Mouse (Mus musculus): ENCODE results near the gene Plppr3. TPM values are rescaled to one million over a fixed set of nuclear protein-coding genes. Genes with fewer than 3 reads are reported as not detected.

Gene Plppr3
- total and polyA plus RNA-seq, 2 experiments from 2014 or later = 283 to 541 TPM

DNA sequence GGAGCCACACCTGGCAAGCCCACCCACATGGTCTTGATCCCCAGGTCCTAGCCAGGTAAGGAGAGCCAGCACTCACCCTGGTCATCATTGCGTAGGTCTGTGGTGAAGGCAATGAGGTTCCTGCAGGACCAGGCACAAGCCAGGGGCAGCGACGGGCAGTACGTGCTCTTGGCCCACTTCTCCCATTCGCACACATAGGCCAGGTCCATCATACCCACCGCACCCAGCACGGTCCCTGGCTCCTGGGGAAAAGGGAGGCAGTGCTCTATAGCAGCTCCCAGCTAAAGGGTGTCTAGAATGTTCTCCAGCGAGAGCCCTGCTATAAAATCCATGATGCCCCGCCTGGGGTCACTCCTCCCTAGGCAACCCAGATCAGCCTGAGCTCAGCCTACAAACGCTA is 33.0 kb upstream of the Plppr3 start:
- ATAC-seq (no peak), DNase-seq (ENCODE audit: low spot score) (no peak)
- Histone ChIP-seq H3K4me3 (ENCODE audit: low read length) (no peak overlapping the region), H3K27me3 (ENCODE audit: insufficient read depth, low read length) (no peaks in the 10 kb centered on the region), H3K4me2 (ENCODE audit: low read depth, low read length) (no peak overlapping the region), H3K9ac (replicated peaks; ENCODE audit: low read length) (no peak overlapping the region), H3K4me1 (ENCODE audit: insufficient read depth, low read length) (no peaks in the 10 kb centered on the region), H3K27ac (no peak overlapping the region), H3K9me3 (ENCODE audit: low read length) (no peaks in the 10 kb centered on the region), H3K36me3 (ENCODE audit: insufficient read depth, low read length) (peaks cover 21% of the 10 kb centered on the region; the same call in 1 of the 2 replicates)
- 88% methylated on average over 10 of the region's 10 CpGs for WGBS
- no peak for TF ChIP-seq CTCF (IDR thresholded peaks at IDR 0.05; ENCODE audit: low read depth)

DNA sequence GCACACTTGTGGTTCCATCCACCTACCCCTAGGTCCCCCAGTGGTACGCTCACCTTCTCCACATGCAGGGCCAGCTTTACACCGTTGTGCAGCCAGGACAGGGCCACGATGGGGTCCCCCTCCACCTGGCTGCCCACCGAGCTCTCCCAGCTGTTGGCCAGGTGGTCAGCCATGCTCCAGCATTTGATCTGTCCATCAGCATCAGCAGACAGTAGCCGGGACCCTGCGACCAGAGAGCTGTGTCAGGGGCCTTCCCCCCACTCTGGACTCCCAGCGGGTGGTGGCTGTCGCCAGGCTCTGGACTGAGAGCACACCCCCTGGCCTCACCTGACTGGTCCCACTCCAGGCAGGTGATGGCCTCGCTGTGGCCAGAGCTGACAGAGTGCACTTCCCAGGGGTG is 32.3 kb upstream of the Plppr3 start:
- no peak overlapping the region for H3K27ac ChIP-seq
- no peak overlapping the region for H3K9ac ChIP-seq (replicated peaks; ENCODE audit: low read length)
- ATAC-seq (no peak), DNase-seq (ENCODE audit: low spot score) (no peak)
- no peaks in the 10 kb centered on the region for H3K27me3 ChIP-seq (ENCODE audit: insufficient read depth, low read length)
- peaks cover 21% of the 10 kb centered on the region; the same call in 1 of the 2 replicates for H3K36me3 ChIP-seq (ENCODE audit: insufficient read depth, low read length)
- 93% methylated on average over 9 of the region's 9 CpGs for WGBS
- H3K4me1 ChIP-seq (ENCODE audit: insufficient read depth, low read length) = no peaks in the 10 kb centered on the region
- H3K4me3 ChIP-seq (ENCODE audit: low read length) = no peak overlapping the region
- no peaks in the 10 kb centered on the region for H3K9me3 ChIP-seq (ENCODE audit: low read length)
- no peak for TF ChIP-seq CTCF (IDR thresholded peaks at IDR 0.05; ENCODE audit: low read depth)
- H3K4me2 ChIP-seq (ENCODE audit: low read depth, low read length) = no peak overlapping the region

DNA sequence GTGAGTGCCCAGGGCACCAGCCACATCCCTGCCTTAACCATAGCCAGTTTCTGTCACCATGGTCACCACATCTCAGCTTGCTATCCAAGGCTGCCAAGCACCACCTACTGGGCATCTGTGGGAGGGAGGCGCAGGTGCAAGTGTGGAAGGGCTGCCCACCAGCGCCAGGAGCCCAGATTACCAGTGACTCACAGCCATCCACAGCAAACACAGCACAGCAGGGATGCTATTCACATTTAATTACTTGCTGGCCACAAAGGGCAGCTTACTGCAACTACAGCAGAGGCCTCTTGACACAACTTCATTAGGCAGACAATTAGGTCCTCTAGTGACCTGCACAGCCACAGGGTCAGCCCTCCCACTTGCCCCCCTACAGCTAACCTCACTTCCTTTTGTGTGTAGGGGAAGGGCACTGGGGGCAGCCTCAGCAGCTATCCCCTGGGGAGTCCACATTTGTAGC is 26.5 kb upstream of the Plppr3 start:
- Histone ChIP-seq H3K4me3 (ENCODE audit: low read length) (no peak overlapping the region), H3K9ac (replicated peaks; ENCODE audit: low read length) (no peak overlapping the region), H3K36me3 (ENCODE audit: insufficient read depth, low read length) (peaks cover 25% of the 10 kb centered on the region; the same call in 1 of the 2 replicates), H3K9me3 (ENCODE audit: low read length) (no peaks in the 10 kb centered on the region), H3K27me3 (ENCODE audit: insufficient read depth, low read length) (no peaks in the 10 kb centered on the region), H3K4me2 (ENCODE audit: low read depth, low read length) (no peak overlapping the region), H3K27ac (no peak overlapping the region), H3K4me1 (ENCODE audit: insufficient read depth, low read length) (no peaks in the 10 kb centered on the region)
- peak; percentile 77 for ATAC-seq
- TF ChIP-seq CTCF (IDR thresholded peaks at IDR 0.05; ENCODE audit: low read depth) = peak; percentile 70
- 10% methylated on average over 2 of the region's 2 CpGs for WGBS
- peak; percentile 78 for DNase-seq (ENCODE audit: low spot score)

DNA sequence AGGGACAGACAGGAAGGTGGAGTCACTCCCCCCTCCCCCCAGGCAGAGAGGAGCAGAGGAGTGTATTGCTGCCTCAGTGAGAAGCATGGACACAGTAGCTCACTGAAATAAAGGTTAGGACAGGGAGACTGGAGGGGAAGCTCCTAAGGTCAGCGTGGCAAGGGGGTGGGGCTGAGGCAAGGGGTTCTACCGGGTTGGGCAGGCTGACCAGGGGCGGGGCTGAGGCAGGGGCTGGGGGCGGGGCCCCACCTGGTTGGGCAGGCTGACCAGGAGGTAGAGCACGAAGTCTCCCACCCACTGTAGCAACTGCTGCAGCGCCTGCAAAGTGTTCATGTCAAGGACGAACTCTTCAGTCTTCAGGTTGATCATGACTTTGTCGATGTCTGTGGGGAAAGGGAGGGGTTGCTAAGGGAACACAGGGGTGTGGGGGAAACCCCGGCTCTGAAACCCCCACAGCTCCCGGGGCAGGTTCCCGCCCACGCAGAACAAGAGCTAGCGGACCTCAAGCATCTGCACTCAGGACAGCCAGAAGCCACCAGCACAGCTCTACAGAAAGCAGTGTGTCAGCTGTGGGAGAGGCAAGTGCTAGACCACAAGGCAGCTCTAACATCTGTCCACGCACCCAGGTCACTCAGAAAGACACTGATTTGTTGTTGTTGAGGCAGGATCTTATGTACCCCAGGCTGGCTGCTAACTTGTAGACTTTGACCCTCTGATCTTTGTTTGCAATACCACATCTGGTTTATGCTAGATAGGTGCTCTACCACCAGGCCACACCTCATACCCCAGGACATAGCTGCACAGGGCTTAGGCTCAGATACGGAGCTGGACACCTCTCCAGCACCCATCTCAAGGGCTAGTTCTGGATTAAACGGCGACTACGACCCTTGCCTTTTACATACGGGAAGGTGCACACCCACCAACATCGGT is 23.1 kb upstream of the Plppr3 start:
- Histone ChIP-seq H3K4me1 (ENCODE audit: insufficient read depth, low read length) (no peaks in the 10 kb centered on the region), H3K9me3 (ENCODE audit: low read length) (no peaks in the 10 kb centered on the region), H3K4me2 (ENCODE audit: low read depth, low read length) (no peak overlapping the region), H3K27me3 (ENCODE audit: insufficient read depth, low read length) (no peaks in the 10 kb centered on the region), H3K27ac (no peak overlapping the region), H3K9ac (replicated peaks; ENCODE audit: low read length) (no peak overlapping the region), H3K4me3 (ENCODE audit: low read length) (no peak overlapping the region), H3K36me3 (ENCODE audit: insufficient read depth, low read length) (peaks cover 20% of the 10 kb centered on the region; the same call in 1 of the 2 replicates)
- no peak for TF ChIP-seq CTCF (IDR thresholded peaks at IDR 0.05; ENCODE audit: low read depth)
- no peak for DNase-seq (ENCODE audit: low spot score)
- 61% methylated on average over 20 of the region's 20 CpGs for WGBS
- no peak for ATAC-seq

DNA sequence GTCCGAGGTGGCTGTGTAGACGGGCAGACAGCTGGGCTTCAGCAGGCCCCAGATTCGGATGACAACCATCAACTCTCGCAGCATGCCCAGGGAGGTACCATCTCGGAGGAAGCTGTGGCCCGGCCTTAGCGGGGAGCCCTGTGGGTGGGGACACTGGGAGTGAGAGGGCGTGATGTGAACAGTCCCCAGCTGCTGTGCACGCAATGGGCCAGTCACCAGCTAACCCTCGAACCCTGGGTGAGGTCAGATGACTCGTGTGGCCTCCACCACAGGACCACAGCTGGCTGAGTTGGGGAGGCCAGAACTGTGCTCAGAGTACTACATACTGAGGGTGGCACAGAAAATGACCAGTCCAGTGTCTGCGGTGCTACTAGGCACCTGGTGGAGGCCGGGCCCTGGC is 22.4 kb upstream of the Plppr3 start:
- WGBS = 82% methylated on average over 13 of the region's 13 CpGs
- H3K4me1 ChIP-seq (ENCODE audit: insufficient read depth, low read length) = no peaks in the 10 kb centered on the region
- no peak overlapping the region for H3K27ac ChIP-seq
- ATAC-seq = no peak
- H3K9ac ChIP-seq (replicated peaks; ENCODE audit: low read length) = no peak overlapping the region
- H3K27me3 ChIP-seq (ENCODE audit: insufficient read depth, low read length) = no peaks in the 10 kb centered on the region
- no peak for DNase-seq (ENCODE audit: low spot score)
- no peaks in the 10 kb centered on the region for H3K9me3 ChIP-seq (ENCODE audit: low read length)
- TF ChIP-seq CTCF (IDR thresholded peaks at IDR 0.05; ENCODE audit: low read depth) = no peak
- H3K36me3 ChIP-seq (ENCODE audit: insufficient read depth, low read length) = peaks cover 19% of the 10 kb centered on the region; the same call in 1 of the 2 replicates
- H3K4me3 ChIP-seq (ENCODE audit: low read length) = no peak overlapping the region
- no peak overlapping the region for H3K4me2 ChIP-seq (ENCODE audit: low read depth, low read length)

DNA sequence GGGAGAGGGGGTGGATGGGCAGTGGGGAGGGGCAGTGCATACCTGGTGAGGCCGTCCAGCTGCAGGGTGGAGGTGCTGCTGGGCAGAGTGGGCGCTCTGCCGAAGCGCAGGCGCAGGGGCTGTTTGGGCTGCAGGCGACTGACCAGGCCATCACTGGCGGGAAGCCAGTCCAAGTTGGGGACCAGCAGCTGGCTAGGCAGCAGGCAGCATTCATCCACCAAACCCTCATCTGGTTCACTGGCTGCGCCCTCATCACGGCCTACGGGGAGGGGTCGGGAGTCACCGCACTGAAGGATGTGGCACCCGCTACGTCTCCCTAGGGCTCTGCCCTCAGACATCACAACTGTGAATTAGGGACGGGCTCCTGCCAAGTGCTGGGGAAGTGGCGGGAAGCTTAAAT is 21.9 kb upstream of the Plppr3 start:
- H3K4me1 ChIP-seq (ENCODE audit: insufficient read depth, low read length) = no peaks in the 10 kb centered on the region
- WGBS = 72% methylated on average over 15 of the region's 16 CpGs

More for the DNA sequence above, 21.9 kb upstream of the Plppr3 start:
- ATAC-seq = no peak
- H3K9ac ChIP-seq (replicated peaks; ENCODE audit: low read length) = no peak overlapping the region
- no peaks in the 10 kb centered on the region for H3K27me3 ChIP-seq (ENCODE audit: insufficient read depth, low read length)
- peak; percentile 6 for DNase-seq (ENCODE audit: low spot score)
- no peak overlapping the region for H3K4me2 ChIP-seq (ENCODE audit: low read depth, low read length)
- no peaks in the 10 kb centered on the region for H3K9me3 ChIP-seq (ENCODE audit: low read length)
- no peak overlapping the region for H3K4me3 ChIP-seq (ENCODE audit: low read length)
- peaks cover 19% of the 10 kb centered on the region; the same call in 1 of the 2 replicates for H3K36me3 ChIP-seq (ENCODE audit: insufficient read depth, low read length)
- TF ChIP-seq CTCF (IDR thresholded peaks at IDR 0.05; ENCODE audit: low read depth) = no peak
- no peak overlapping the region for H3K27ac ChIP-seq

Measured in hindbrain, postnatal 0 days (tissue).